Mouse (Mus musculus): Measurements from ENCODE around the gene Fyn. TPM values are rescaled to one million over a fixed set of nuclear protein-coding genes. Genes with fewer than 3 reads are reported as not detected.

Fyn gene
- total RNA-seq (2021), result 10 to 100 TPM; 30.6 to 32.2 TPM
- long read RNA-seq, experiment 1, transcript Fyn-202 (14 exons, 3,528 nt), result major isoform, 21 of 28 reads
- long read RNA-seq, experiment 1, partial matches to known transcripts, result 2 of 28 reads
- long read RNA-seq, experiment 1, other reads (novel, unspliced or antisense), result 1 of 28 reads
- long read RNA-seq, experiment 2, transcript Fyn-202 (14 exons, 3,528 nt), result major isoform, 9 of 16 reads
- long read RNA-seq, experiment 2, partial matches to known transcripts, result 2 of 16 reads
- long read RNA-seq, experiment 2, other reads (novel, unspliced or antisense), result 2 of 16 reads

- no peak for DNase-seq
Measured at GRCm38 (mm10) chr10:39368572-39369135, at the start of gene Fyn. Gene Fyn, plus strand, starts transcription at chr10:39368855.

- DNase-seq, result peak; percentile 73 to 75
Measured at GRCm38 (mm10) chr10:39320798-39321622, 47.6 kb upstream of the Fyn start.

- no peak for DNase-seq
Measured at GRCm38 (mm10) chr10:39321623-39321985, 47.1 kb upstream of the Fyn start.

- DNase-seq, result peak in 1 of 2 experiments; percentile 12
Measured at GRCm38 (mm10) chr10:39322143-39322542, 46.5 kb upstream of the Fyn start.

GRCm38 (mm10) chr10:39324291-39324690 lies 44.4 kb upstream of the Fyn start:
- no peak for DNase-seq

- no peak for DNase-seq
Measured at GRCm38 (mm10) chr10:39328661-39329060, 40.0 kb upstream of the Fyn start.

- no peak for DNase-seq
Measured at GRCm38 (mm10) chr10:39334320-39334719, 34.3 kb upstream of the Fyn start.

GRCm38 (mm10) chr10:39335880-39336279 lies 32.8 kb upstream of the Fyn start:
- no peak for DNase-seq

- DNase-seq, result no peak
Measured at GRCm38 (mm10) chr10:39339189-39339968, 29.3 kb upstream of the Fyn start.

- DNase-seq, result no peak
Measured at GRCm38 (mm10) chr10:39339969-39340236, 28.8 kb upstream of the Fyn start.

- DNase-seq, result peak; percentile 35 to 45
Measured at GRCm38 (mm10) chr10:39343551-39343950, 25.1 kb upstream of the Fyn start.

GRCm38 (mm10) chr10:39345921-39346320 lies 22.7 kb upstream of the Fyn start:
- no peak for DNase-seq

- no peak for DNase-seq
Measured at GRCm38 (mm10) chr10:39349781-39350364, 18.8 kb upstream of the Fyn start.

- no peak for DNase-seq
Measured at GRCm38 (mm10) chr10:39364196-39364595, 4.5 kb upstream of the Fyn start.

GRCm38 (mm10) chr10:39369502-39369931 lies 862 bp downstream of the Fyn start:
- DNase-seq, result peak; percentile 96 to 98

GRCm38 (mm10) chr10:39369977-39370785 lies 1.5 kb downstream of the Fyn start:
- DNase-seq, result peak; percentile 65 to 66

GRCm38 (mm10) chr10:39370786-39371221 lies 2.1 kb downstream of the Fyn start:
- peak in 1 of 2 experiments; percentile 68 for DNase-seq

GRCm38 (mm10) chr10:39371467-39371866 lies 2.8 kb downstream of the Fyn start:
- no peak for DNase-seq

- DNase-seq, result no peak
Measured at GRCm38 (mm10) chr10:39371991-39372390, 3.3 kb downstream of the Fyn start.

- DNase-seq, result no peak
Measured at GRCm38 (mm10) chr10:39376676-39377075, 8.0 kb downstream of the Fyn start.

GRCm38 (mm10) chr10:39377219-39377618 lies 8.6 kb downstream of the Fyn start:
- no peak for DNase-seq
